Mouse (Mus musculus) E14TG2a.4 (cell line): Measurements from ENCODE around the gene Sfxn5.

Experiments
- CTCF ChIP-seq: conservative IDR thresholded peaks from 2 replicates; pipeline ENCODE4 v1.5.1; 2014; ENCODE audit warnings: low read length
- NANOG ChIP-seq: IDR thresholded peaks from 2 replicates; pipeline ENCODE4 v1.6.1; 2014; ENCODE audit warnings: borderline replicate concordance, low read length, mixed read lengths
- POU5F1 ChIP-seq: IDR thresholded peaks from 2 replicates; pipeline ENCODE4 v1.6.1; 2014; ENCODE audit warnings: low read length, borderline replicate concordance

DNA sequence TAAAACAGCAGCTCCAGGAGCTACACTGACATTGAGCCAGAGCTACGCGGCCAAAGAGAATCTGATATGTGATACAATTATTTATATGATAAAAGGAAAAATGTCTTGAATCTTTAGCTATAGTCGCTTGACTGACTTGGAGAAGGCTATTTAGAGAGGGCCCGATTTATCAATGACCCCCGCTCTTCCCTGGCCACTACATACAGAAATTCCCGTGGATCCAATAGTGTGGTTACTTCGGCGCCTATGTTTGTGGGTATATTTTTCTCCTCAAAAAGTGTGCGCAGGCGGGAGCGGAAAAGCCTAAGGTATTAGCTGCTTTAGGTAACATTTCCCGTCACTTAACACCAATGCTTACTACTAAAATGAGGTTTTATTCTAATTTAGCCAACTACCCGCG, 143.9 kb downstream of the Sfxn5 start:
- TF ChIP-seq CTCF (no peak), POU5F1 (no peak), NANOG (no peak)
